Mouse (Mus musculus) myocyte (in vitro differentiated cells): Measurements from ENCODE around the gene Man1c1. TPM values are rescaled to one million over a fixed set of nuclear protein-coding genes. Genes with fewer than 3 reads are reported as not detected.
A peak's percentile ranks its signal among the peaks of the same experiment; 100 is the strongest.

Experiments
- H3K27me3 ChIP-seq: one replicate; pipeline ENCODE4 v1.6.1; 2011; ENCODE audit not compliant: control insufficient read depth, insufficient read depth, insufficient read length
- H3K36me3 ChIP-seq: one replicate; pipeline ENCODE4 v1.6.1; 2011; ENCODE audit not compliant: control insufficient read depth, insufficient read depth
- H3K4me2 ChIP-seq: one replicate; pipeline ENCODE4 v1.6.1; 2011; ENCODE audit warnings: low read depth, control low read depth
- H3K4me3 ChIP-seq: one replicate; pipeline ENCODE4 v1.5.1; 2011; ENCODE audit warnings: mild to moderate bottlenecking, control low read depth, moderate library complexity
- H3K79me2 ChIP-seq: one replicate; pipeline ENCODE4 v1.6.1; 2011; ENCODE audit not compliant: control insufficient read depth, insufficient read depth
- H3ac ChIP-seq: one replicate; pipeline ENCODE4 v1.6.1; 2011; ENCODE audit not compliant: control insufficient read depth, insufficient read length
- CEBPB ChIP-seq: IDR thresholded peaks from 2 replicates; pipeline ENCODE4 v1.6.1; 2011; ENCODE audit warnings: mild to moderate bottlenecking, moderate library complexity; ENCODE audit not compliant: poor library complexity, insufficient read depth, severe bottlenecking
- E2F4 ChIP-seq: IDR thresholded peaks from one replicate; pipeline ENCODE4 v1.6.1; 2011; ENCODE audit warnings: mild to moderate bottlenecking, control low read depth, moderate library complexity; ENCODE audit not compliant: insufficient read depth
- MAX ChIP-seq: IDR thresholded peaks from one replicate; pipeline ENCODE4 v1.6.1; 2011; ENCODE audit warnings: low read depth, mild to moderate bottlenecking, control low read depth
- MYOD1 ChIP-seq, 3 experiments: IDR thresholded peaks; one replicate each; pipeline ENCODE4 v1.6.1; 2011; ENCODE audit warnings: control low read depth in 2 of 3, low read depth in 2 of 3, mild to moderate bottlenecking in 2 of 3, moderate library complexity in 1 of 3; ENCODE audit not compliant: insufficient read length in 2 of 3, control insufficient read depth in 1 of 3
- MYOG ChIP-seq, 3 experiments: IDR thresholded peaks; one replicate each; pipeline ENCODE4 v1.6.1; 2011; ENCODE audit warnings: control low read depth in 2 of 3, low read depth in 2 of 3, mild to moderate bottlenecking in 2 of 3; ENCODE audit not compliant: insufficient read length in 2 of 3, control insufficient read depth in 1 of 3, insufficient read depth in 1 of 3
- POLR2A ChIP-seq: IDR thresholded peaks from one replicate; pipeline ENCODE4 v1.6.1; 2011; ENCODE audit warnings: low read depth, mild to moderate bottlenecking, control low read depth, moderate library complexity; ENCODE audit not compliant: insufficient read length
- POLR2AphosphoS2 ChIP-seq: IDR thresholded peaks from one replicate; pipeline ENCODE4 v1.6.1; 2011; ENCODE audit warnings: low read depth, control low read depth; ENCODE audit not compliant: insufficient read length
- REST ChIP-seq: IDR thresholded peaks from one replicate; pipeline ENCODE4 v1.6.1; 2011; ENCODE audit warnings: mild to moderate bottlenecking, control low read depth, moderate library complexity; ENCODE audit not compliant: insufficient read depth, insufficient read length
- SRF ChIP-seq: IDR thresholded peaks from one replicate; pipeline ENCODE4 v1.6.1; 2011; ENCODE audit warnings: low read depth; ENCODE audit not compliant: control insufficient read depth, insufficient read length
- TCF12 ChIP-seq: IDR thresholded peaks from one replicate; pipeline ENCODE4 v1.6.1; 2011; ENCODE audit warnings: mild to moderate bottlenecking, control low read depth; ENCODE audit not compliant: poor library complexity, insufficient read depth, severe bottlenecking
- TCF3 ChIP-seq: IDR thresholded peaks from one replicate; pipeline ENCODE4 v1.6.1; 2011; ENCODE audit warnings: low read depth, control low read depth; ENCODE audit not compliant: insufficient read length
- USF1 ChIP-seq: IDR thresholded peaks from one replicate; pipeline ENCODE4 v1.6.1; 2011; ENCODE audit warnings: low read depth, mild to moderate bottlenecking, control low read depth, moderate library complexity
- polyA plus RNA-seq: library from polyadenylated mRNA; unstranded; fragments of >200 nt; fragmentation: generic; extraction: Trizol; gene quantifications from one replicate; pipeline ENCODE4 v1.2.1, GENCODE M21; 2012; ENCODE audit warnings: missing spikeins

Man1c1 gene
- polyA plus RNA-seq, 1 experiment = 11.3 TPM

DNA sequence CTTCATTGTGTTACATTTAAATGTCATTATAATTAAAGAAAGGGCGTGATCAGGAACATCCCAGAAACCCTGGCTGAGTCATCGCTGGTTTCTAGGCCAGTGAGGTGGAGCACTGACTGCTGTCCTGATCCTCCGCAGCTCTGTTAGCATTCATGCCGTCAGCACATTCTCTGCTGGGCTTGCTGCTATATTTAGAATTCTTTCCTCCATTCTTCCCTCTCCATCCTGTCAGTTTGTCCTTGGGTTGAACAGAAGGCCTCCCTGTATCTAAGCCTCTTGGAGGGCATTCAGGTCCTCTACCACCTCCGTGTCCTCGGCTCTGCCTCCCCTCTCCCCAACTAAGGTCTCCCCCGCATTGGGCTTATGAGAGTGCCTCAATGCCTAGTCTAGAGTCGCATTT, 187.1 kb downstream of the Man1c1 start:
- Histone ChIP-seq H3K4me2 (peak overlapping the region; percentile 31), H3K4me3 (no peak overlapping the region), H3K36me3 (no peaks in the 10 kb centered on the region), H3K79me2 (peaks cover 37% of the 10 kb centered on the region), H3ac (no peak overlapping the region), H3K27me3 (no peaks in the 10 kb centered on the region)
- TF ChIP-seq E2F4 (no peak), CEBPB (no peak), POLR2AphosphoS2 (no peak), MYOG (IDR thresholded peaks at IDR 0.05; ENCODE audit: control insufficient read depth in 1 of 3, insufficient read depth in 1 of 3, insufficient read length in 2 of 3, low read depth in 2 of 3) (no peak), REST (no peak), USF1 (no peak), SRF (no peak), TCF3 (no peak), TCF12 (no peak)

DNA sequence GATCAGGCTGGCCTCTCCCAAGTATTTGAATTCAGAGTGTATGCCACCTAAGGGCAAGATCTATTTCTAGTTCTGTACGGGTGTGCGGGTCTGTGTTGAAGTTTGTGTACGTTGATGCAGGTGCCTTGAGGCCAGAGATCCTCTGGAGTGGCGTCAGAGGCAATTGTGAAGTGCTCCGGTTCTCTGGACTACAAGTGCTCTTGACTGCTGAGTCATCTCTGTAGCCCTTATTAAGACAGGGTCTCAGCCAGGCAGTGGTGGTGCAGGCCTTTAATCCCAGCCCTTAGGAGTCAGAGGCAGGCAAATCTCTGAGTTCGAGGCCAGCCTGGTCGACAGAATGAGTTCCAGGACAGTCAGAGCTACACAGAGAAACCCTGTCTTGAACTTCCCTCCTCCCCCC, 188.5 kb downstream of the Man1c1 start:
- no peaks in the 10 kb centered on the region for H3K27me3 ChIP-seq
- TF ChIP-seq MAX (no peak), USF1 (no peak), TCF12 (no peak), MYOD1 (IDR thresholded peaks at IDR 0.05; ENCODE audit: control insufficient read depth in 1 of 3, insufficient read length in 2 of 3, low read depth in 2 of 3) (no peak), MYOG (IDR thresholded peaks at IDR 0.05; ENCODE audit: control insufficient read depth in 1 of 3, insufficient read depth in 1 of 3, insufficient read length in 2 of 3, low read depth in 2 of 3) (no peak), TCF3 (no peak), REST (no peak), SRF (no peak), E2F4 (no peak), POLR2AphosphoS2 (no peak), POLR2A (no peak), CEBPB (no peak)
- H3ac ChIP-seq = no peak overlapping the region

DNA sequence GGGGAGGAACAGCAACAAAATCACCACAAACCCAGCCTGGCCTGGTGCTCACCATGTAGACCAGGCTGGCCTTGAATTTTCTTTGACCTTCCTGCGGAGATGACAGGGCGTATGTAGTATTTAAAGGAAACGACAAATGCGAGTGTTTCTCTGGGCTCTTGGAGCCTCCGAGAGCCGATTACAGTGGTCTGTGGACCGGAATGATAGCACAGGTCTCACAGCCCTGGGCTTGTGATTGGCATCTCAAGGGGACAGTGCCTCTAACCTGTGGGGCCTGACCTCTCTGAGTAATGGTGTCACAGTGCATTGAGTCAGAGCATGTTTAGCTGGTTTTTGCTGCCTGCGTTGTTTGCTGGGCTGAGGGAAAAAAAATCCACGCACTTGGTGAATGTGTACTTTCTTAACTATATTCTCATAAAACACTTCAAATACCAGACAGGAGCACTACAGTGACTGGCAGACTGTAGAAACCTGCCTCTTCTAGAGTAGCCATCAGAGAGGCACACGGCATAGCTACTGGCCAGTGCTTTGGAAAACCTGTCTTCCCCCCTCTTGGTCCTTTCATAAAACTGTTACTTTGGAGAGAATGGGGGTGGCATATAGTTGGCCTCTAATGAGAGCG, 189.7 kb downstream of the Man1c1 start:
- no peak overlapping the region for H3K4me3 ChIP-seq
- H3K36me3 ChIP-seq = no peaks in the 10 kb centered on the region
- no peak overlapping the region for H3ac ChIP-seq
- TF ChIP-seq REST = no peak
- no peak for TF ChIP-seq USF1
- TF ChIP-seq MYOG (IDR thresholded peaks at IDR 0.05; ENCODE audit: control insufficient read depth in 1 of 3, insufficient read depth in 1 of 3, insufficient read length in 2 of 3, low read depth in 2 of 3) = no peak
- TF ChIP-seq MYOD1 (IDR thresholded peaks at IDR 0.05; ENCODE audit: control insufficient read depth in 1 of 3, insufficient read length in 2 of 3, low read depth in 2 of 3) = no peak
- TF ChIP-seq TCF12 = no peak
- no peak for TF ChIP-seq TCF3
- TF ChIP-seq CEBPB = no peak
- no peak for TF ChIP-seq POLR2A
- no peak for TF ChIP-seq MAX
- no peak for TF ChIP-seq SRF
- TF ChIP-seq E2F4 = no peak
- no peak overlapping the region for H3K4me2 ChIP-seq
- no peaks in the 10 kb centered on the region for H3K27me3 ChIP-seq
- peaks cover 34% of the 10 kb centered on the region for H3K79me2 ChIP-seq

More for the DNA sequence above, 188.5 kb downstream of the Man1c1 start:
- Histone ChIP-seq H3K4me3 (no peak overlapping the region), H3K36me3 (no peaks in the 10 kb centered on the region), H3K79me2 (peaks cover 38% of the 10 kb centered on the region), H3K4me2 (no peak overlapping the region)

DNA sequence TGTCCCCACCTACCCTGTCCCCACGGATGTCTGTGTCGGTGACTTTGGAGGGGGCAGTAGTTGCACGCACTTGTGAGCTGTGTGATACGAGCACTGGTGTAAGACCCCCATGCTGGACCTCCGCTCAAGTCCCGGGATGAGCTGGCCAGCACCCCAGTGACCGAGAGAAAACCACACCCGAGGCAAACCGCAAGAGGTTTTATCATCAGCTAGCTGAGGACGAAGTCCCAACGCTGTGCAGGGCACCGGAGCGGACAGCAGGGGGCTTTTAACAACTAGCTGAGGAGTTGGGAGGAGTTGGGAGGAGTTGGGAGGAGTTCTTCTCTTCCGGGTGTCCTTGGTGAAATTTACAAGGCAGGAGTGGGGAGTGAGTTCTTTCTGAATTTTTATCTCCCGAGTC, 191.3 kb downstream of the Man1c1 start:
- Histone ChIP-seq H3K36me3 (no peaks in the 10 kb centered on the region), H3K27me3 (no peaks in the 10 kb centered on the region), H3K4me2 (no peak overlapping the region), H3ac (no peak overlapping the region), H3K79me2 (peaks cover 20% of the 10 kb centered on the region), H3K4me3 (no peak overlapping the region)
- TF ChIP-seq MYOD1 (IDR thresholded peaks at IDR 0.05; ENCODE audit: control insufficient read depth in 1 of 3, insufficient read length in 2 of 3, low read depth in 2 of 3) (no peak), TCF12 (no peak), E2F4 (no peak), MAX (no peak), CEBPB (no peak), REST (no peak), USF1 (no peak), SRF (no peak), POLR2A (no peak), POLR2AphosphoS2 (no peak), MYOG (IDR thresholded peaks at IDR 0.05; ENCODE audit: control insufficient read depth in 1 of 3, insufficient read depth in 1 of 3, insufficient read length in 2 of 3, low read depth in 2 of 3) (no peak), TCF3 (no peak)
